Mouse (Mus musculus): ENCODE results near the gene Cdr2l.

Gene Cdr2l

DNA sequence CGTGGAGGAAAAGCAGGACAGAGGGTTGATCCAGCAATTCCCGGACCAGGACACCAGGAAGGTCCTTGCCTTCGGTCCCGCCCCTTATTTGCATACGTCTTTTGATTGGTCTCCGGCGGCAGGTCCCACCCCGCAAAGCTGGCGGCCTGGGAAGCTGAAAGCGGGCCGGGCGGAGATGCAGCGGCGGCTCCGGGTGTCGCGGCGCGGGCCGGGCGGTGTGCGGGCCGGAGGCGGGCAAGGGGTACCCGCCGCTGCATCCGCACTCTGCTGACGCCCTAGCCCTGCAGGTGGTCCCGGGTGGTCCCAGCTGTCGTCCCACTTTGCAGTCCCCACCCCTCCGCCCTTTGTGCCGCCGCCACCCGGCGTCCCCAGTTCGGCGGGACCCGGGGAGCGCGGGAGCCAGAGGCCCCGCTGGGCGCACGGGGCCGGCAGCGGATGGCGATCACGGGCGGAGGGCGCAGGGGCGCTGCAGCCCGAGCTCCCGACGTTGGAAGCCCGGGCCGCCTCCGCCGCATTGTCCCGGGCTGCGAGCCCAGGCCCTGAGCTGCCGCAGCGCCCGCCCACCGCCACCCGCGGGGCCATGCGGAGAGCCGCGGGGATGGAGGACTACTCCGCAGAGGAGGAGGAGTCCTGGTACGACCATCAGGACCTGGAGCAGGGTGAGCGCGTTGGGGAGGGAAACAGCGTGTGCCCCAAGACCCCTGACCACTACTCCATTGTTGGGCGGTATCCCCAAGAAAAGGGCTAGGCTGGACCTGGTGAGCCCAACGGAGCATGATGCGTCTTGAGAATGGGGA is at the start of gene Cdr2l:
Gene Cdr2l, plus strand, starts transcription at position 174 of the 797 bp plus-strand sequence.
- DNase-seq (ENCODE audit: low spot score in 2 of 2): peak; percentile 39 to 43

DNA sequence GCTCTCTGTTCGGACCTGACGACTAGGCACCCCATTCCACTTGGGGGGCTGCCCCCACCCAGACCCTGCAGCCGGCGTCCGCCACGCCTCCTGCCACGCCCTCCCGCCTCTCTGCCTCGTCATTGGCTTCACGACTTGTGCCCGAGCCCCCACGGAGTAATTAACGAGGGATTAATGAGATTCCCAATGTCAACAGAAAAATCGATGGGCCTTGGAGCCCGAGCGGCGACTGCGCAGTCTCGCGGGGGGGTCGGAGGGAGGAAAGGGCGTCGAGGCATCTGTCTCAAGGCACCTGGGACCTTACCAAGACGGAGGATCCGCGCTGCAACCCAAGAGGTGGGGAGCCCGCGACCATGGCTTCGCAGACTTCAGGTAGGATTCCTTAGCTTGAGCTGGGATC is 47.2 kb upstream of the Cdr2l start, which contains the start of gene Otop3:
Gene Otop3, plus strand, starts transcription at position 201 of the 400 bp plus-strand sequence.
- DNase-seq (ENCODE audit: low spot score in 2 of 2): no peak

DNA sequence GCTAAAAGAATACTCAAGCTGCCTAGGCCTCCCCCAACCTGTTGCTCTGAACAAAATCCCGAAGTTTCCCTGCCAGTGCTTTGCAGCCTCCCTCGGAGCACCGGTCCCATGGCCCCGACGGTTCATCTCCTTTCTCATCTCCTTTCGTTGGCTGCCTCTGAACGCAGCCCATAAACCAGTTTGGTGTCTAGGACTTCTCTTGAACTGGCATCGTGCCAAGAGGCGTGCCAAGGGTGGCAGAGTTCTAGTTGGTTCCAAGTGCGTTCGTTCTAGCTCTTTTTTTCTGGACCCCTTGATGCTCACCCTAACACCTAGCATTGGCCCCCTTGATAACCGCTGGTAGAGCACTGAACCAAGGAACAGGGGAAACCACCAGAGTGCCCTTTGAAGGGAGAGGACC is 46.5 kb upstream of the Cdr2l start:
- no peak for DNase-seq (ENCODE audit: low spot score in 2 of 2)

DNA sequence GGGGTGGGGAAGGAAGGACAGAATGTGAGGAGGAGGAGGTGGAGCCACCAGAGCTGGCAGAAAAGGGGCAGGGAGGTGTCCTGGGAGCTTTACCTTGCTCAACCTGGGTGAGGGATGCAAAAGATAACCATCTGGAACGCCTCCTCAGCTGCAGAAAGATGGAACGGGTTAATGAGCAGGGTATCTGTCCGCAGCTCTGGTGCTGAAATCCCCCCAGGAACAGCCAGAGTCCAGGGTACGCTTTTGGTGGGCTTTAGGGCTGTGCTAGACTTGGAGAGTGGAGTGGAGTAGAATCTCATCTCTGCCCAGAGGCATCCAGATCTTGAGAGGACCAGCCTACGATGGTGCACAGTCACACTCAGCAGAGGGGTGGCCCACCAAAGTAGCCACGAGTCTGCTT is 45.6 kb upstream of the Cdr2l start:
- no peak for DNase-seq (ENCODE audit: low spot score in 2 of 2)

DNA sequence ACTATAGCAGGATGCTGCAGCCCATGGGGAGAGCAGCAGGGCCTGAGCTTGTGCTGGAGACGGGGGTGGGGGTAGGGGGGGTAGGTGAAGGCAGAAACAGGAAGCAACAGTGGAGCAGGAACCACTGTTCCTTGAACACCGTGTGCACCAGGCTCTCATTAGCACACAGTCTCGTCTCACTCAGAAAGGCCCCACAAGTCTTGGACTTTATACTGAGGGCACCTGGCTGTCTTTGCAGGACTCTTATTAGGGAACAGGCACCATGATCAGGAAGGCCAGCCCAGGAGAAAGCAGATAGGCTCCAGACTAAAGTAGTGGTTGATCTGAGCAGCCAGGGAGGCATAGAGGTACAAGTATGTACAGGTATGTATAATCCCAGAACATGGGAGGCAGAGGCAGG is 44.4 kb upstream of the Cdr2l start:
- no peak for DNase-seq (ENCODE audit: low spot score in 2 of 2)

DNA sequence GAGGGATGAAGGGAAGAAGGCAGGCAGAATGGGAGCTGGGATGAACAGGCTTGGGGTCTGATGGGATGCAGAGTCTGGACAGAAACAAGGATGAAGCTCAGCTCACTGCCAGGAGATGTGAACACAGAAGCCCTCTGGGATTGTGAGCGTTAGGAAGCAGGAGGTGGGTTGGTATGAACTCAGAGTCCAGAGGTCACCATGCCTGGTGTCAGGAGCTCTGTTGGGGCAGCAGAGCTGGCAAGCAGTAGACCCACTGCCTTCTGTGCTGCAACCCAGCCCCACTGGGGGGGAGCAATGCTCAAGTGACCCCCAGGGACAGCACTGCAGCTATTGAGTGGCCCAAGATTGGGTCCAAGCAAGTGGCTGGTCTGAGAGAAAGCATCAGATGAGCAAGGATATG is 43.9 kb upstream of the Cdr2l start:
- no peak for DNase-seq (ENCODE audit: low spot score in 2 of 2)

DNA sequence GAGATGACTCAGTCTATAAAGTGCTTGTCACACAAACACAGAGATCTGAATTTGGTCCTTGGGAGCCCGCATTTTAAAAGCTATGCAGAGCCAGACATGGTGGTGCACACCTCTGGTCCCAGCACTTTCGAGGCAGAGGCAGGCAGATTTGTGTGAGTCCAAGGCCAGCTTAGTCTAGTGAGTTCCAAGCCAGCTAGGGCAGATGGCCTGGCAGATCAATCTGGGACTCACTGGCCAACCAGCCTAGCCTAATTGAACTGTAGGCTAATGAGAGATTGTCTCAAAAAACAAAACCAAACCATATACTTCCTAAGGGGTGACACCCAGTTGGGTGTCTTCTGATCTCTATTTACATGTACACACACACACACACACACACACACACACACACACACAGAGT is 40.5 kb upstream of the Cdr2l start:
- no peak for DNase-seq (ENCODE audit: low spot score in 2 of 2)

DNA sequence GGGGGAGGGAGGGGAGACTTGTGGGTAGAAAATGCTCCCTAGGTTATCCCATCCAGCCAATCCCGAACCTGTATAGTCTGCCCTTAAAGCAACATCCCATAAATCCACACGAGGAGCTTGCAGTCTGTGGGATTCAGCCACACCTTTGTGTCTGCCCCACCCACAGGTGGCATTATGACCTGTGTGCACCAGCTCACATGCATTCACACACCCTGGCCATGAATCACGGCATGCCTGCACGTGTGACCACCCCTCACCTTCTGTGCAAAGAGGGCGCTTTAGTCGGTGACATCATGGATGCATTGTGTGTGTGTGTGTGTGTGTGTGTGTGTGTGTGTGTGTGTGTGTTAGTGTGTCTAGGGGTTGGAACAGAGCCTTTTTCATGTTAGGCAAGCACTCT is 39.9 kb upstream of the Cdr2l start:
- no peak for DNase-seq (ENCODE audit: low spot score in 2 of 2)

DNA sequence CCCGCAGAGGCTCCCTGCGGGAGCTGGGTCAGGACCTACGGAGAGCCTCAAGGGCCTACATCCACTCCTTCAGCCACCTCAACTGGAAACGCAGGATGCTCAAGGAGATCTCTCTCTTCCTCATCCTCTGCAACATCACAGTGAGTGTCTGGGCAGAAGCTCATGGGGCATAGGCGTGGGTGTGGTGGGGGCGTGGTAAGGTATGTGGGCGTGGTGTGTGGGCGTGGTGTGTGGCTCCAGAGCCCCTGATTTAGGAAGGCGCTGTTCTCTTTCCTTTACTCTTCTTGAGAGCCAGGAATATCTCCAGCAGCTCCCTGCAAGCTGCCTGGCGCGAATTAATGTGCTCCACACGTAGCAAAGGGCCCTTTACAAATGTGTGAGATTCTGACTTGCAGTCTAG is 36.7 kb upstream of the Cdr2l start:
- no peak for DNase-seq (ENCODE audit: low spot score in 2 of 2)

DNA sequence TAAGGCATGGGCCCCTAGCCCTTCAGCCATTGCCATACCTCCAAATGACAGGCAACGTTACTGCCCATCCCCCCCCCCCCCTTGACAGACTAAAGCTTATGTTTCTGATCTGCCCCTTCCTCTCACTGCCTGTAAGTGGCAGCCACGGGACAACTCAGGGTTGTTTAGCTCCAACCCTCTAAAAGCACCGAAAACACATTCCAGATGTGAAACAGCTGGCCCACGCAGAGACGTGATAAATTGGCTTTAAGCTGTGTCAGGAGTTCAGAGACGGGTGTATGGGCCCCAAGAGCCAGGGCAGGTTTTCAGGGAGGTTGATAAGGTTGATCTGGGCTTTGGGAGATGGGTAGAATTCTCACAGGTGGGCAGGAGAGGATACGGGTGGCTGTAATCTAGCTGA is 36.2 kb upstream of the Cdr2l start:
- no peak for DNase-seq (ENCODE audit: low spot score in 2 of 2)

DNA sequence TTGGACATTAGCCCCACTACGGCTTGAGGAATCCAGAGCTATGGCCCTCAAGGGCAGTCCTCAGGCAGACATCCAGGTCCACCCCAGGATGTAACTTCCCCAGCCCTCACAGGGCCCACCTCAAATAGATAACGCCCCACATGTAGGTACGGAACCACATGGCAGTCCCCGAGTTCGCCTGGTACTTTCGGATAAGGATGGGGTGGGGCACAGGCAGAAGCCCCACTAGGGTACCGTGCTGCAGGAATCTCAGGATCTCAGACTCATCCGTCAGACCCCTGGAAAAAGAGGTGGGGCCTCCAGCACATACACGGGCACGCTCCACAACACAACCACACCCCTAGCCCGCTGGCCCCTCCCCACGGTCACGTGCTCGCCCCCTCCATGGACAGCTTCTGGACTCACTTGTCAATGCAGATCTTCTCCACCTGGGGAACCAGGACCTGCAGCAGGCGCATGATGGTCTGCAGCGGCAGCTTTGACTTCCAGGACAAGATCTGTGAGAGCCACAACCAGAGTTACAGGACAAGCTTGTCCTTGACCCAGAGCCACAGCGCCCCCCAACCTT is 33.0 kb upstream of the Cdr2l start:
- DNase-seq (ENCODE audit: low spot score in 2 of 2): no peak

DNA sequence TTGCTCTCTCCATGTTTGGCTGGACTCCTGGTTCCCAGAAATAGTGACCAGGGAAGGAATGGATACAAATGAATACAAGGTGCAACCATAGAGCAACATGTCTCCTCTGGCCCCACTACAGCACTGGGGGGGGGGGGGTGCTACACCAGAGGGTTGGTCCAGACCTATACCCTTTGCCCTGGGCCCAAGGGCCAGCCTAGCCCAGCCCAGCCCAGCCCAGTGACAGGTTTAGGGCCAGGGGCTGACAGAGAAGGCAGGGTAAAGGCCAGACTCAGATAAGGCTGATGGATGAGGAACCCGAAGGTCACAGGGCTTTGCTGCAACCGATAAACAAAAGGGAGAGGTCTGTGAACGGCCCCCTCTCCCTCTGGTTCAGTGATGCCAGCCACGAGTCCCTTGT is 31.7 kb upstream of the Cdr2l start:
- DNase-seq (ENCODE audit: low spot score in 2 of 2): no peak

DNA sequence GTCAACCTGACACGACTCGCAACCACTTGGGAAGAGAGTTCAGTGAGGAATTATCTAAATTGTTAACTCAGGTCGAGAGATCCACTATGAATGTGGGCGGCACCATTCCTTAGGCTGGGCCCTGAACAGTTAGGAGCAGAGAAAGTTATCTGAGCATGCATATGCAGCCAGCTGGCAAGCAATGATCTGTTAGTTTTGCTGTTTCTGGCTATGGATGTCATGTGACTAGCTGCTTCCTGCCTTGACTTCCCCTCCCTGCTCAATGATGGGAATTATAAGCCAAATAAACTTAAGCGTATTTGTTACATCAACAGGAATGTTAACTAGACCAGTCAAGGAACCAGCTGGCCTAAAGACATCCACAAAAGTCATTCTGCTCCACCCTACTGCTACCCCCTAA is 28.3 kb upstream of the Cdr2l start:
- DNase-seq (ENCODE audit: low spot score in 2 of 2): no peak

DNA sequence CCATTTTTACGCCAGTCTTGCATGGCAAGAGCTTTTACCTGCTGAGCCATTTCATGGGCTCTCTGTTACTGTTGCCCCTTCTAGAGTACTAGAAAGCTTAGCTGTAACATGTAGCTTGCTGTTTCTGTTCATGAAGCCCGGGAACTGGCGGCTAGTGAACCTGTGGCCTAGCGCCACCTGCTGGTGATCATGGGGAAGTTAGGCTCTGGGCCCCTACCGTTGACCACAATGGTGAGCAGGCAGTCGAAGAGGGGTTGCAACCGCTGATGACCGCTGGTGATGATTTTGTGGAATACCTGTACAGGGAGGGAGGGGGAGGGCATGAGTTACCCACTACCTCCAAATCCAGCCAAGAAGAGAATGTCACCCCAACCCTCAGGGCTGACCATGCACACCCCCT is 27.5 kb upstream of the Cdr2l start:
- peak; percentile 26 to 51 for DNase-seq (ENCODE audit: low spot score in 2 of 2)

DNA sequence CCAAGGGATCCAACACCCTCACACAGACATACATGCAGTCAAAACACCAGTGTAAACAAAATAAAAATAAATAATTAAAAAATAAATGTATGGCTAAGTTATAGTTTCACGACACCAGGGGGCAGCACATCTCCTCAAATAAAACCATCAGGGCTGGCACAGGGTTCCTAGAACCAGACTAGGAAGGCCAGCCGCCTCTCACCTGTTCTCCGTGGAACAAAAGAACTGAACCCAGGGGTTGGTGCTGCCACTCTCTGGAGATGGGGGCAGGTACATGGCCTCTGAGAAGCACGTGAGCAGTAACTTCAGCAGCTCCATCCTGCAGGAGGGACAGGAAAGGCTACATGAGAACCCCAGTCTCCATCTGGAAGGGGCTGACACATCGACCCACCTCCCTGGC is 23.2 kb upstream of the Cdr2l start:
- peak; percentile 30 to 64 for DNase-seq (ENCODE audit: low spot score in 2 of 2)

DNA sequence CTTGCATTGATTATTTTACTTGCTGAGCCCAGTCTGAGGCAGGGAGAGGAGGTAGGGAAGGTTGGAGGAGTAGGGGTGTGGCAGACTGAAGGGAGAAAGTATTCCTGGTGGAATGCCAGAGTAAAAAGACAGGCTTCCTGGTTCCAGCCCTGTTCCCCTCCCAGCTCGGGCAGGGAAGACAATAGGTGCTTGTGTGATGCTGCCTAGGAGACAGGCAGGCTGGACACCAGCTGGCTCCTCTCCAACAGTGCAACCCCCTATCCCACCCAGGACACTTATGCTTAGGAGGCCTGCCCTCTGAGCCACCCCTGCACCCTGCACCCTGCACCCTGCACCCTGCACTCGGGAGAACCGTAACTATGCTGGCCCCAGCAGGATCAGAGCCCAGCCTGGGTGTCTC is 22.4 kb upstream of the Cdr2l start:
- DNase-seq (ENCODE audit: low spot score in 2 of 2): no peak

DNA sequence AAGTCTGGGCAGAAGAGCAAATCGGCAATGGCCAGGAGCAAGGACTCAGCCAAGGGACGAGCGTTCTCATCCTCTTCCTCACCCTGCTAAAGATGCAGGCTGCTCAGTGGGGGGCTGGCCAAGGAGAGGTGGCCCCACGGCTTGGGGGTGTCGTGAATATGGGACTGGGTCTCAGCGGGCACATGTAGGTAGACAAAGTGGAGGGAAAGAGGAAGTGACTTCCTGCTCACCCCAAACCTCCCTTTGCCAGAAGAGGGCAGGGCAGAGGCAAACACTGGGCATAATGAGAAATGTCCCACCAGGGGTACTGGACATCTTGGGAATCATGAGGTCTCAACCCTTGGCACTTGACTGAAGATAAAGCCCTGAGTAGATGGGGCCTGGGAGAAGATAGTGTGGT is 22.0 kb upstream of the Cdr2l start:
- no peak for DNase-seq (ENCODE audit: low spot score in 2 of 2)

DNA sequence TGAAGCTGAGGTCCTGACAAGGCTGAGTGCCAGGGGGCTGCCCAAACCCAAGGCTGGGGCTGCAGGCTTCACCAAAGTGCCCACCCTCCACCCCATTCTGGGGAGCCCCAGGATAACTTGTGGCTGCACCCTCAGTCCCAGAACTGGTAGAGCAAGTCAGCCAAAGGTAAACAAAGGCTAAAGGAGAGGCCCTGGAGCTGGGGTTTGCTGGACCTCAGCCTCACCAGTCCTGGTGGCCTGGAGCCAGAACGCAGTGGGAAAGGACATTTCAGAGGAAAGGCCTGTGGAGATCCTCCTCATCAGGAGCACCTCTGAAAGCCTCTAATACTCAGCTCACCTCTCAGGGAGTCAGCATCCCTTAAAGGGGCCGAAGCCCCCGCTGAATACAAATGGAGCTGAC is 17.6 kb upstream of the Cdr2l start:
- no peak for DNase-seq (ENCODE audit: low spot score in 2 of 2)

DNA sequence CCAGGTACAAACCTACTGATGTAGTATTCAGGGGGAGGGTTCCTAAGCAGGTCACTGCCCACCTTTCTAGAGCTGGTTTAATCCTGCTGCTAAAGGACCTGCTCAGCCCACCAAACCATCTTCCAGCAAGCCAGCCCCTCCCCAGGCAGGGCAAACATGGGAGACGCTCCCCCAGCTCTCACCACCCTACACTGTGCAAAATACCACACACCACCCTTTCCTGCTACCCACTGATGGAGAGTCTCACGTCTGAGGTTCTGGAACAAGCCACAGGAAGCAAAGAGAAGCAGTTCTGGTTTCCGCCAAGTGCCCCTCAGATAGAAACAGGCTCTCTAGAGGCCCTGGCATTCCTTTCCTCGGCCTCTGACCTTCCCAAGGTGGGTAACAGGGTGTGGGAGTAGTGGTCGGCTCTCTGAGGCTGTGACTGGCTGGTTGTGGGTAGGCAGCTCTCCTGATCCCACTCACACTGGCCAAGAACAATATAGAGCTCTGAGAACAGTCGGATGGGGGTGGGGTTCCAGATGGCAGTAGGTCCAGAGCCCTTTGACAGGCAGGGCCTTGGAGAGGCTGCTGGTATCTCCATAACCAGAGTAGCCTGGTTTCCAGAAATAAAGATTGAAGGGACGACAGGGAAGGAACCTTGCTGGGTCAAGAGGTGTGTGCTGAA is 15.5 kb upstream of the Cdr2l start:
- DNase-seq (ENCODE audit: low spot score in 2 of 2): no peak

DNA sequence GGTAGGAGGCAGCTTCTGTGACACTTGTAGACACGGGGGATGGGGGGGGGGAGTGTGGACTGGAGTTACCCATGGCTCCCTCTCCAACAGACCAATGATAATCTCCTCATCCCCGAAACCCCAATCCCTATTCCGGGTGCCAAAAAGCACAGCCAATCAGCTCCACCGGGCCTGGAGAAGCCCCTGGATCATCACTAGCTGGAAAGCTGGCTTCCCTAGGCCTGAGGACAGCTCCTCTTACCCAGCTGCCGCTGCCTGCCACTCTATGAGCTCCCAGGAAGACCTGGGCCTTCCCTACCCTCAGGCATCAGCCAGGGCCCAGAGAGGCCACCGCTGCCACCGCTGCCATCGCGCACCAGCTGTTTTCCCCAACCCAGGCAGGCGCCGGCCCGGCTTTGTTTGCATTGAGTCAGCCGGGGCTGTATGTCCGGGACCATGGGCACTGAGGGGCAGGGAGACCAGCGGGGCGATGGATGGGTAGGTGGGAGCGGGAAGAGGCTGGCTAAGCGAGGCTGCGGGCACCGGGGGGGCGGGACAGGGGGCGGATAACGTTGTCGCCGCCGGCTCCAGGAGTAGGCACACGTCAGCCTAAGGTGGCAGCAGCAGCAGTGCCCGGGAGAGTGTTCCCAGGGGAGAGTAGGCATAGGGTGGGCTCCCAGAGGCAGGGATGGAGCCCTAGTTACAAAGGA is 14.9 kb upstream of the Cdr2l start:
- DNase-seq (ENCODE audit: low spot score in 2 of 2): no peak

DNA sequence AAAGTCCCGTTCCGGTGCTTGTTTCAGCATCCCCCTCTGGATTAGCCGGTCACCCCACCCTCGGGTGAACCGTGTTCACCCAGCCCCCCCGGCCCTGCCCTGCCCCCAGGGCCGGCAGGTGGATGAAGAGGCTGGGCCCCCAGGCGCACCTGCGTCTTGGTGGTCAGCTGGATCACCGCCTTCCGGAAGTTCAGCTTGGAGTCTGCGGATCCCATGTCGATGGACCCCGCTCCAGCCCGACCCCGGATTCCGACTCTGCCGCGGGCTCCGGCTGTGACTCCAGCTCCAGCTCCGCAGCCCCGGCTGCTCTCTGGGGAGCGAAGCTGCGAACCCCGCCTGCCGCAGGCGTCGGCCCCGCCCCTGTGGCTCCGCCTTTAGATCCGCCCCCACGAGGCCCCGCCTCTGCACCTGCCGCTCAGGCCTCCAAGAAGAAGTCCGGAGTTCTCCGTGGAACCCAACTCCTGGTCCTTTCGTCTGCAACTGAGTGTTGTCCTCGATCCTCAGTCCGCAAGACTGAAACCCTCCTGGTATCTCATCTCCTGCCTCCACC is 14.2 kb upstream of the Cdr2l start, which contains the start of gene Hid1:
Gene Hid1, minus strand, starts transcription at position 362 of the 550 bp plus-strand sequence.
- peak; percentile 65 to 73 for DNase-seq (ENCODE audit: low spot score in 2 of 2)

DNA sequence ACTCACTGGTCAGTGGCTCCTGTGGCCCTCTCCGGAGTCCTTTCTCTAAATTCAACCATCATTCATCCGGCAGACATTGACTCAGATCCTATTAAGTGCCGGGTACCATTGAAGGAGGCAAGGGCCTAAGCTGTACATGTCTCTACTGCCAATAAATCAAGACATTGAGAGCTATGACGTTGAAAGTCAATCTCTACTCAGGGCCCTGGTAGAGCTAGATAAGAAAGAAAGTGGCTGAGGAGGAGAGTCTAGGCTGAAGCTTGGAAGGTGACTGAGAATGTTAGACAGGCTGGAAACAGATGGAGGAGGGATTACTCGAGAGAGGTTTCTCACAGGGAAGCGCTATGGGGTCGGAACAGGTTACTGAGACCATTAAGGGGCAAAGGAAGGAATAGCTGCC is 11.3 kb upstream of the Cdr2l start:
- DNase-seq (ENCODE audit: low spot score in 2 of 2): no peak

All from spleen, postnatal 36 days (tissue).